Mouse (Mus musculus) ES-E14 (cell line): ENCODE measurements around the gene Agk. TPM values are rescaled to one million over a fixed set of nuclear protein-coding genes. Genes with fewer than 3 reads are reported as not detected.

Experiments used
- DNase-seq: peaks from one replicate; pipeline ENCODE4 v3.0.0-alpha.2; 2013; ENCODE audit warnings: low read depth, low spot score
- H3K27ac ChIP-seq: 2 replicates; pipeline ENCODE4 v1.5.1; 2012; ENCODE audit warnings: low read depth, mild to moderate bottlenecking, low read length, moderate library complexity, mixed read lengths; ENCODE audit not compliant: poor library complexity, insufficient read depth, severe bottlenecking
- H3K36me3 ChIP-seq: 2 replicates; pipeline ENCODE4 v1.6.1; 2012; ENCODE audit warnings: mild to moderate bottlenecking, low read length, moderate library complexity, mixed read lengths; ENCODE audit not compliant: control insufficient read depth, poor library complexity, insufficient read depth, severe bottlenecking
- H3K4me1 ChIP-seq, 2 experiments: fragments of 150-350 bp in 1 of 2; sonication (generic) in 1 of 2; 2 replicates each; pipeline ENCODE4 v1.6.1; 2012; ENCODE audit warnings: low read length in 2 of 2, mild to moderate bottlenecking in 1 of 2, mixed read lengths in 1 of 2; ENCODE audit not compliant: control insufficient read depth in 2 of 2, insufficient read depth in 2 of 2, poor library complexity in 1 of 2
- H3K4me3 ChIP-seq, 2 experiments: fragments of 150-350 bp in 1 of 2; sonication (generic) in 1 of 2; 2 replicates each; pipeline ENCODE4 v1.5.1; 2012; ENCODE audit warnings: low read length in 2 of 2, low read depth in 1 of 2, mild to moderate bottlenecking in 1 of 2, mixed read lengths in 1 of 2; ENCODE audit not compliant: insufficient read depth in 1 of 2, poor library complexity in 1 of 2, severe bottlenecking in 1 of 2
- H3K9ac ChIP-seq: 2 replicates; pipeline ENCODE4 v1.6.1; 2012; ENCODE audit warnings: low read depth, mild to moderate bottlenecking, low read length, mixed read lengths; ENCODE audit not compliant: poor library complexity, insufficient read depth, severe bottlenecking
- H3K9me3 ChIP-seq: fragments of 150-350 bp; sonication (generic); 2 replicates; pipeline ENCODE4 v1.6.1; 2012; ENCODE audit warnings: low read depth, mild to moderate bottlenecking, low read length; ENCODE audit not compliant: control insufficient read depth, insufficient read depth
- CHD2 ChIP-seq: IDR thresholded peaks from 2 replicates; pipeline ENCODE4 v1.6.1; 2014; ENCODE audit warnings: mild to moderate bottlenecking, low read depth, low read length, inconsistent platforms
- HCFC1 ChIP-seq: IDR thresholded peaks from 2 replicates; pipeline ENCODE4 v1.6.1; 2012; ENCODE audit warnings: low read length, inconsistent platforms, borderline replicate concordance; ENCODE audit not compliant: insufficient read depth
- MAFK ChIP-seq: IDR thresholded peaks from 2 replicates; pipeline ENCODE4 v1.6.1; 2014; ENCODE audit warnings: mild to moderate bottlenecking, low read depth, low read length, inconsistent platforms; ENCODE audit not compliant: insufficient read depth
- ZC3H11A ChIP-seq: IDR thresholded peaks from 2 replicates; pipeline ENCODE4 v1.6.1; 2012; ENCODE audit warnings: low read depth, mild to moderate bottlenecking, inconsistent platforms, low read length, borderline replicate concordance
- ZNF384 ChIP-seq: IDR thresholded peaks from 2 replicates; pipeline ENCODE4 v1.6.1; 2012; ENCODE audit warnings: low read depth, low read length, inconsistent platforms
- in situ Hi-C, 2 experiments: fragments of 600-800 bp; cut with MboI; formaldehyde crosslinking; loops; one replicate each; pipeline ENCODE4 v1.15.1; 2025; ENCODE audit warnings: low sequenced_read_pairs in 2 of 2, inconsistent platforms in 1 of 2; ENCODE audit not compliant: unreplicated experiment in 2 of 2
- total RNA-seq: library from RNA; depleted of rRNA; stranded (reverse); fragments of 300-350 nt; gene quantifications from 2 replicates; pipeline ENCODE4 v1.2.3, GENCODE M21; 2012

The Agk gene
- total RNA-seq, 1 experiment: 39.2 TPM

GRCm38 (mm10) chr6:40380181-40380580 is 55.2 kb downstream of the Agk start:
- Histone ChIP-seq H3K4me3 (no peak overlapping the region), H3K9me3 (no peaks in the 10 kb centered on the region), H3K9ac (no peak overlapping the region), H3K36me3 (peaks cover 1% of the 10 kb centered on the region; the same call in 1 of the 2 replicates), H3K4me1 (no peaks in the 10 kb centered on the region), H3K27ac (no peak overlapping the region)
- in situ Hi-C loops: no loop called here
- DNase-seq: no peak
- TF ChIP-seq MAFK (no peak), ZNF384 (no peak), ZC3H11A (no peak), HCFC1 (no peak), CHD2 (no peak)

DNA sequence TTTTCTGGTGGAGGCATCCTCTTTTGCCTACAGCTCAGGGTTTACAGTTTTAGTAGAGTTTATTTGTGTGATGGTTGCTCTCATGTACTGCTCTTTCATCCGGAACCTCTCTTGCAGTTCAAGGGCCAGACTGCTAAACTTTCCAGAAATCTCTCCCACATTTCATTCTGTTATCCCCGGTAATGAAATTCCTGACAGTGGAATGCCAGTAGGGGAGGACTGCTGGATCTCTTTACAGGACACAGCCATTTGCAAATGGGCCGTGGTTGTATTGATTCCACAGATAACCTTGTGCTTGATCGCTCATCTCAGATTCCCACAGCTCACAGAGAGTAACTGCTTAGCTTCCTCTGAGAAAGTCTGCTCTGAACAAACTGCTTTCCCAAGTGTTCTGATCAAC is 56.9 kb downstream of the Agk start:
- H3K27ac ChIP-seq: no peak overlapping the region
- no peak for TF ChIP-seq HCFC1
- no peak for TF ChIP-seq ZNF384
- no peak for TF ChIP-seq MAFK
- no peak for TF ChIP-seq CHD2
- no peak for TF ChIP-seq ZC3H11A
- H3K4me1 ChIP-seq: no peaks in the 10 kb centered on the region
- no peak overlapping the region for H3K9ac ChIP-seq
- no peaks in the 10 kb centered on the region for H3K9me3 ChIP-seq
- no peak overlapping the region for H3K4me3 ChIP-seq
- no peak for DNase-seq
- in situ Hi-C loops: no loop called here
- H3K36me3 ChIP-seq: peaks cover under 1% of the 10 kb centered on the region; the same call in 1 of the 2 replicates

DNA sequence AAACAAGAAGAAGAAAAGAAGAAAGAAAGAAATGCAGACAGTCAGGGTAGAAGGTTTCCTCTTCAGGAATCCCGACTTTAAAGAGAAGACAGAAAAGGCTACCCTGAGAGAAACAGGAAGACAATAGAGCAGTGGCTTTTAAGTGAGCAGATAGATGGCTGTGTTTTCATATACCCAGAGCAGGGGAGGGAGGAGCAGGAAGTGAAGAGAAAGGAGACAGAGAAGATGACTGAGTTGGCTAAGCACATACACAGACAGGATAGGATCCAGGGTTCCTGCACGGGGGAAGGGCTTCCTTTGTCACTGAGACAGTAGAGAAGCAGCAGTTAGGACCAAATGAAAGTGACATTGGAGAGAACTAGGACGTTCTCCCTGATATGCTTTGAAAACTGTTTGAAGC is 60.7 kb downstream of the Agk start:
- in situ Hi-C loops: no loop called here

GRCm38 (mm10) chr6:40388660-40389059 is 63.7 kb downstream of the Agk start:
- peaks cover 9% of the 10 kb centered on the region for H3K36me3 ChIP-seq
- TF ChIP-seq ZNF384 (no peak), MAFK (no peak), CHD2 (no peak), HCFC1 (no peak), ZC3H11A (no peak)
- no peak overlapping the region for H3K4me3 ChIP-seq
- no peak overlapping the region for H3K27ac ChIP-seq
- no peaks in the 10 kb centered on the region for H3K4me1 ChIP-seq
- H3K9me3 ChIP-seq: peaks cover 2% of the 10 kb centered on the region; the same call in 1 of the 2 replicates
- no peak for DNase-seq
- in situ Hi-C loops: no loop called here
- H3K9ac ChIP-seq: no peak overlapping the region

More for the DNA sequence above, 60.7 kb downstream of the Agk start:
- Histone ChIP-seq H3K9me3 (no peaks in the 10 kb centered on the region), H3K27ac (no peak overlapping the region), H3K4me3 (no peak overlapping the region), H3K36me3 (peaks cover 6% of the 10 kb centered on the region), H3K4me1 (no peaks in the 10 kb centered on the region), H3K9ac (no peak overlapping the region)
- TF ChIP-seq ZC3H11A: no peak
- no peak for TF ChIP-seq ZNF384
- no peak for TF ChIP-seq CHD2
- TF ChIP-seq HCFC1: no peak
- no peak for TF ChIP-seq MAFK
- DNase-seq: no peak

DNA sequence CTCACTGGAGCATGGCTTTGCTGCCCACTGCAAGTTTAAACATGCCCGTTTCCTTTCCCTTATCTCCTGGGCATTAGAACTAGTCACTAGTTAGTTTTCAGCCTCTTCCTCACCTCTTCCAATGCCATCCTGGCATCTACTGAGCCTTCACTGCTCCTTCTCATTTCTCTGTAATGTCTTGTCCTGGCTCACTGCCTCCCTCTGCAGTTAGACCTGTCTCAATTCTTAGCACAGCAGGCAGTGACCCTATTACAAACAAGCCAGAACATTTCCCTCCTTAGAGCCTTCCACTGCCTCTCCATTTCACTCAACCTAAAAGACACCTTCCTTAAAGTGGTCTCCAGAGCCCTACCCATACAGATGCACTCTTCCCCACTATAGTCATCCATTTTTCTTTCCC is 66.0 kb downstream of the Agk start:
- H3K4me1 ChIP-seq: no peaks in the 10 kb centered on the region
- no peak overlapping the region for H3K9ac ChIP-seq
- DNase-seq: no peak
- H3K9me3 ChIP-seq: peaks cover 2% of the 10 kb centered on the region; the same call in 1 of the 2 replicates
- in situ Hi-C loops: no loop called here
- no peak for TF ChIP-seq CHD2
- no peak for TF ChIP-seq MAFK
- no peak for TF ChIP-seq ZNF384
- TF ChIP-seq ZC3H11A: no peak
- no peak for TF ChIP-seq HCFC1
- H3K4me3 ChIP-seq: no peak overlapping the region
- H3K27ac ChIP-seq: no peak overlapping the region
- peaks cover 11% of the 10 kb centered on the region for H3K36me3 ChIP-seq
